Mouse (Mus musculus): ENCODE measurements around the gene Armcx6. TPM values are rescaled to one million over a fixed set of nuclear protein-coding genes. Genes with fewer than 3 reads are reported as not detected.

Armcx6 gene
- total and polyA plus RNA-seq, 2 experiments from 2014 or later = 40.0 to 49.0 TPM

DNA sequence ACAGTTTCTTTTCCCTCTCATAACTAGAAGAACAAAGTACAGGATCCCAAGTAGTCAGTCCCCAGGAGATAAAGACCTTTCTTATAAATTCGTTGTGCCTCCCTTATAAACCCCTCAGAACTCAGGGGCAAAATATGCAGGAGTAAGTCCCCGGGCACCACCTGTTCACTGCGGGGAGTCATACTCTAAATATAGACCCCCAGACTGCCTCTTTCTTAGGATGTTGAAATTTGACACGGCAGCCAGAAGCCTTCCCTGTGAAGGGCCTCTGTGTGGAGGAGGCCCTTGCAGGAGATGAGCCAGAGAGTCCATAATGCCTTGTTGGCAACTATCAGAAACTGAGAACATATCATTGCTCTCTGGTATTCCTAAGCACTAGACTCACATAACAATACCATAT, 1.4 kb upstream of the Armcx6 start:
- 40% methylated on average over 4 of the region's 4 CpGs for WGBS
- Histone ChIP-seq H3K27me3 (ENCODE audit: insufficient read depth, low read length) (no peaks in the 10 kb centered on the region), H3K4me1 (ENCODE audit: insufficient read depth, low read length) (no peaks in the 10 kb centered on the region), H3K9me3 (ENCODE audit: low read length) (no peaks in the 10 kb centered on the region), H3K9ac (replicated peaks; ENCODE audit: low read length, poor library complexity, severe bottlenecking) (no peak overlapping the region), H3K27ac (ENCODE audit: low read depth, low read length) (no peak overlapping the region), H3K4me2 (ENCODE audit: low read depth, low read length, poor library complexity, severe bottlenecking) (no peak overlapping the region), H3K36me3 (ENCODE audit: insufficient read depth, low read length) (no peaks in the 10 kb centered on the region), H3K4me3 (ENCODE audit: low read depth, low read length) (no peak overlapping the region)
- no peak for TF ChIP-seq CTCF (IDR thresholded peaks at IDR 0.05)
- no peak for DNase-seq (ENCODE audit: low spot score)
- ATAC-seq (ENCODE audit: low FRiP score) = no peak

DNA sequence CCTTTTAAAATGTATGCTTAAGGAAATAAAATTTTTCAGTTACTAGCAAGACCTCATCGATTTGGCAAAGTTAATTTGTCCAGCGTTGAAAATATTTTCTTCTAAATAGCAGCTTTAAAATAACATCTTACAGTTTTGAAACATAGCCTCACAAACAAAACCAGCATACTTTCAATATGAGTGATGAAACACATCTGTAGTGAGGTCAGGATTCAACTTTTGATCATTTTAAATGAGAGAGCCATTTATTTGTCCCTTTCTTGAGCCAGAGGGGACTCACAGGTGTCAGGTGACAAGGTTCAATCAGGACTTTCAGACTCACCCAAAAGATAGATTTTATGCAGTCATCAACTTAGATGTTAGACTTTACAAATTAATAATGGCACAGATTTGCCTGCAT, 693 bp upstream of the Armcx6 start:
- Histone ChIP-seq H3K9me3 (ENCODE audit: low read length) (no peaks in the 10 kb centered on the region), H3K4me3 (ENCODE audit: low read depth, low read length) (no peak overlapping the region), H3K4me2 (ENCODE audit: low read depth, low read length, poor library complexity, severe bottlenecking) (no peak overlapping the region), H3K36me3 (ENCODE audit: insufficient read depth, low read length) (no peaks in the 10 kb centered on the region), H3K27ac (ENCODE audit: low read depth, low read length) (no peak overlapping the region), H3K9ac (replicated peaks; ENCODE audit: low read length, poor library complexity, severe bottlenecking) (no peak overlapping the region), H3K27me3 (ENCODE audit: insufficient read depth, low read length) (no peaks in the 10 kb centered on the region), H3K4me1 (ENCODE audit: insufficient read depth, low read length) (no peaks in the 10 kb centered on the region)
- DNase-seq (ENCODE audit: low spot score) (no peak), ATAC-seq (ENCODE audit: low FRiP score) (no peak)
- WGBS = 53% methylated on average over 2 of the region's 2 CpGs
- TF ChIP-seq CTCF (IDR thresholded peaks at IDR 0.05) = no peak

DNA sequence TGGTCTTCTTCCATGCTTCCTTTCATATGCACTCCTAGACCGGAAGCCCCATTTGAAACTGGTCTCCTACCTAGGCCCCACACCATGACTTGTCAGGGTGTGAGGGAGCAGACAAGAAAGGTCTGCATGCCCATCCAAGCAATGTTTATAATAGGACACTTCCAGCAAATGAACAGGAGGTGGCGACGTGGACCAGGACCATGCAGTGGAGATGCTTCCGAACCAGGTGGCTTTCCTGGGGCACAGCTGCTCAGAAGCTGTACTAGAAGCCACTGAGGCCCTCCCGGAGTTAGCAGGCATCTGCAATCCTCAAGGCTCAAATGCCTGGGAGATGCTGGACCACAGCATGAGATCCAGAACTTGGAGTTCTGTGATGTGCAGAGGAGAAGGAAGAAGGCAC, 4.8 kb downstream of the Armcx6 start:
- Histone ChIP-seq H3K4me2 (ENCODE audit: low read depth, low read length, poor library complexity, severe bottlenecking) (no peak overlapping the region), H3K9me3 (ENCODE audit: low read length) (no peaks in the 10 kb centered on the region), H3K27me3 (ENCODE audit: insufficient read depth, low read length) (no peaks in the 10 kb centered on the region), H3K4me1 (ENCODE audit: insufficient read depth, low read length) (no peaks in the 10 kb centered on the region), H3K27ac (ENCODE audit: low read depth, low read length) (no peak overlapping the region), H3K9ac (replicated peaks; ENCODE audit: low read length, poor library complexity, severe bottlenecking) (no peak overlapping the region), H3K36me3 (ENCODE audit: insufficient read depth, low read length) (no peaks in the 10 kb centered on the region), H3K4me3 (ENCODE audit: low read depth, low read length) (no peak overlapping the region)
- ATAC-seq (ENCODE audit: low FRiP score) (peak; percentile 43; the same call in 1 of the 2 replicates), DNase-seq (ENCODE audit: low spot score) (peak; percentile 71)
- 32% methylated on average over 5 of the region's 5 CpGs for WGBS
- peak; percentile 79 for TF ChIP-seq CTCF (IDR thresholded peaks at IDR 0.05)

GRCm38 (mm10) chrX:134741862-134742261, 9.4 kb downstream of the Armcx6 start:
- H3K4me2 ChIP-seq (ENCODE audit: low read depth, low read length, poor library complexity, severe bottlenecking) = no peak overlapping the region
- no peak overlapping the region for H3K9ac ChIP-seq (replicated peaks; ENCODE audit: low read length, poor library complexity, severe bottlenecking)
- no peak for ATAC-seq (ENCODE audit: low FRiP score)
- H3K36me3 ChIP-seq (ENCODE audit: insufficient read depth, low read length) = no peaks in the 10 kb centered on the region
- H3K9me3 ChIP-seq (ENCODE audit: low read length) = no peaks in the 10 kb centered on the region
- no peak for TF ChIP-seq CTCF (IDR thresholded peaks at IDR 0.05)
- 0 out of 2 replicates have a peak, but pooled peaks cover 4% of the 10 kb centered on the region for H3K27me3 ChIP-seq (ENCODE audit: insufficient read depth, low read length)
- H3K4me1 ChIP-seq (ENCODE audit: insufficient read depth, low read length) = no peaks in the 10 kb centered on the region
- 71% methylated on average over 5 of the region's 5 CpGs for WGBS
- no peak overlapping the region for H3K4me3 ChIP-seq (ENCODE audit: low read depth, low read length)
- DNase-seq (ENCODE audit: low spot score) = no peak
- no peak overlapping the region for H3K27ac ChIP-seq (ENCODE audit: low read depth, low read length)

DNA sequence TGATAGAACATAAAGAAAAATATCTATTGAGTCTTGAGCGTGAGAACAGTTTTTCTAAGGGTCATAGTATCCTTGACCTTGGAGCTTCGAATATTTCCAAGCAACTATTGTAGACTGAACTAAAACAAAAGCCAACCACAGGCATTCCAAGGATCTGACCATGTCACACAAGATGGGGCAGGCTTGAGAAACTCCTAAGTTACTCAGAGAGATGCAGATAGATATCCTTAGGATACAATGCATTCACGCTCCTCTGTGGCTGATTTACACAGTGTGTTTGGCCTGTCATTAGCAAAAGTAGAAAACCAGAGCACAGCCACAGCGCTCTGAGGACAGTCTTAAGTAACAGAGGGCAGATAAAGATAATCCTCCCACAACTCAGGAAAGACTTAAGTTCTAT, 12.1 kb downstream of the Armcx6 start:
- Histone ChIP-seq H3K27me3 (ENCODE audit: insufficient read depth, low read length) (peaks cover 4% of the 10 kb centered on the region; the same call in 1 of the 2 replicates), H3K9ac (replicated peaks; ENCODE audit: low read length, poor library complexity, severe bottlenecking) (no peak overlapping the region), H3K4me1 (ENCODE audit: insufficient read depth, low read length) (no peaks in the 10 kb centered on the region), H3K36me3 (ENCODE audit: insufficient read depth, low read length) (no peaks in the 10 kb centered on the region), H3K4me2 (ENCODE audit: low read depth, low read length, poor library complexity, severe bottlenecking) (no peak overlapping the region), H3K4me3 (ENCODE audit: low read depth, low read length) (no peak overlapping the region), H3K27ac (ENCODE audit: low read depth, low read length) (no peak overlapping the region), H3K9me3 (ENCODE audit: low read length) (no peaks in the 10 kb centered on the region)
- TF ChIP-seq CTCF (IDR thresholded peaks at IDR 0.05) = no peak
- ATAC-seq (ENCODE audit: low FRiP score) (no peak), DNase-seq (ENCODE audit: low spot score) (no peak)
- WGBS = 74% methylated on average over 4 of the region's 4 CpGs

DNA sequence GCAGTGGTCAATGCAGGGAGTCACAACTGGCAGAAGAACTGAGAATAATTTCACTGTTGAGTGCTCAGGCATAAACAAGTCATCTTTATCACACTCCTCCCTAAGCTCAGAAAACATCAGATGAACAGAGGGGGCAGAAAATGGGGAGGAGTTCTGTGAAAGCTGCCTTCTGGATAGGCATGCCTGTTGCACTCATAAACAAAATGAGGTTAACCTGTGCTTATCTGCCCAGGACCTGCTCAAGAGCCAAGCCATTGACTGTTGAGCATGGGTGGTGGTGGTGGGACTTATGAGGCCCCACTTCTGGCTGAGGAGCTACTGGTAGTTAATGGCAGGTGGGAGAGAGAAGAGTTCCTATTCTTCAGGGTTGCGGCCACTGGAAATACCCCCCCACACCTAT, 13.4 kb downstream of the Armcx6 start:
- peaks cover 4% of the 10 kb centered on the region; the same call in 1 of the 2 replicates for H3K27me3 ChIP-seq (ENCODE audit: insufficient read depth, low read length)
- TF ChIP-seq CTCF (IDR thresholded peaks at IDR 0.05) = no peak
- ATAC-seq (ENCODE audit: low FRiP score) (no peak), DNase-seq (ENCODE audit: low spot score) (no peak)
- no peak overlapping the region for H3K4me3 ChIP-seq (ENCODE audit: low read depth, low read length)
- no peak overlapping the region for H3K27ac ChIP-seq (ENCODE audit: low read depth, low read length)
- H3K36me3 ChIP-seq (ENCODE audit: insufficient read depth, low read length) = no peaks in the 10 kb centered on the region
- H3K9me3 ChIP-seq (ENCODE audit: low read length) = no peaks in the 10 kb centered on the region
- H3K4me1 ChIP-seq (ENCODE audit: insufficient read depth, low read length) = no peaks in the 10 kb centered on the region
- no peak overlapping the region for H3K4me2 ChIP-seq (ENCODE audit: low read depth, low read length, poor library complexity, severe bottlenecking)
- 95% methylated on average over 1 of the region's 1 CpGs for WGBS
- no peak overlapping the region for H3K9ac ChIP-seq (replicated peaks; ENCODE audit: low read length, poor library complexity, severe bottlenecking)
